ENCODE assay signal across 30 mouse cellular contexts in genomic region chr14:114002420-114002819, GRCm38 (mm10).
DNase-seq lines count a peak whose midpoint lies in the region; ATAC-seq lines count a peak whose summit lies in the region.
"Had no signal": no experiment of that assay in that cellular context is flagged by ENCODE, and none has a peak within 500 bp of the region (broad histone marks: within the 10 kb centered on the region; RNA-seq: fewer than 3 reads in every experiment).

No protein-coding gene starts in this region.

- H3K27ac ChIP-seq in hindbrain, embryonic 11.5 days (ENCODE audit: low read depth, low read length), result no peak overlapping the region
- H3K27ac ChIP-seq in intestine, embryonic 15.5 days, result no peak overlapping the region
- H3K27ac ChIP-seq: embryonic facial prominence, embryonic 12.5 days; heart, embryonic 13.5 days; hindbrain, embryonic 15.5 days; kidney, embryonic 15.5 days; limb, embryonic 12.5 days; liver, embryonic 15.5 days; lung, embryonic 15.5 days; neural tube, embryonic 13.5 days had no signal

- no peak overlapping the region for H3K4me3 ChIP-seq in hindbrain, embryonic 11.5 days (ENCODE audit: low read depth, low read length)
- no peak overlapping the region for H3K4me3 ChIP-seq in intestine, embryonic 15.5 days (replicated peaks)
- H3K4me3 ChIP-seq: embryonic facial prominence, embryonic 12.5 days; heart, embryonic 13.5 days; hindbrain, embryonic 15.5 days; kidney, embryonic 15.5 days; layer of hippocampus, adult 2 months; limb, embryonic 12.5 days; liver, embryonic 15.5 days; lung, embryonic 15.5 days; neural tube, embryonic 13.5 days had no signal

- 85% methylated on average over 1 of the region's 1 CpGs for WGBS in hindbrain, embryonic 11.5 days
- WGBS in intestine, embryonic 15.5 days, result 92% methylated on average over 1 of the region's 1 CpGs

- H3K4me1 ChIP-seq in hindbrain, embryonic 11.5 days (replicated peaks; ENCODE audit: control insufficient read depth, insufficient read depth, low read length), result no peaks in the 10 kb centered on the region
- H3K4me1 ChIP-seq in intestine, embryonic 15.5 days (replicated peaks), result no peaks in the 10 kb centered on the region
- H3K4me1 ChIP-seq: embryonic facial prominence, embryonic 12.5 days; heart, embryonic 13.5 days; hindbrain, embryonic 15.5 days; kidney, embryonic 15.5 days; limb, embryonic 12.5 days; liver, embryonic 15.5 days; lung, embryonic 15.5 days; neural tube, embryonic 13.5 days had no signal

- ATAC-seq in frontal cortex, adult (ENCODE audit: low TSS enrichment), result peak; percentile 98
- no peak for ATAC-seq in hindbrain, embryonic 11.5 days (ENCODE audit: low FRiP score)
- no peak for ATAC-seq in intestine, embryonic 15.5 days
- ATAC-seq: forebrain, embryonic 14.5 days; inflammation-experienced regulatory T-cells, adult 6 months; Patski had no signal

- intact Hi-C loops in left cerebral cortex, postnatal 4 days (cut with DNase I), result no loop called here

- DNase-seq in left cerebral cortex, adult 11 months (ENCODE audit: low spot score), result peak; percentile 22
- DNase-seq in left cerebral cortex, postnatal 4 days, result no peak
- peak; percentile 26 for DNase-seq in left cerebral cortex, adult 9 months (ENCODE audit: low spot score in 2 of 2)
- peak; percentile 10 for DNase-seq in right cerebral cortex, postnatal 25 days
- DNase-seq in hindbrain, embryonic 11.5 days (ENCODE audit: low spot score), result no peak
- DNase-seq in embryo, embryonic 10.5 days (ENCODE audit: low spot score), result no peak
- DNase-seq: adrenal gland, postnatal 10 days; cerebellum, adult 11 months; cerebellum, adult 9-10 months; cerebellum, postnatal 36 days; embryo, embryonic 11 days; heart, postnatal 10 days; kidney, adult 18-20 months; kidney, postnatal 36 days; thymus, postnatal 14 days had no signal

- no peaks in the 10 kb centered on the region for H3K27me3 ChIP-seq in hindbrain, embryonic 11.5 days (ENCODE audit: control insufficient read depth, insufficient read depth, low read length)
- H3K27me3 ChIP-seq in intestine, embryonic 15.5 days (replicated peaks), result no peaks in the 10 kb centered on the region
- H3K27me3 ChIP-seq: embryonic facial prominence, embryonic 12.5 days; heart, embryonic 13.5 days; hindbrain, embryonic 15.5 days; kidney, embryonic 15.5 days; limb, embryonic 12.5 days; liver, embryonic 15.5 days; lung, embryonic 15.5 days; neural tube, embryonic 13.5 days; Patski had no signal

- no peak overlapping the region for H3K4me2 ChIP-seq in hindbrain, embryonic 11.5 days (replicated peaks; ENCODE audit: low read depth, low read length)
- H3K4me2 ChIP-seq in intestine, embryonic 15.5 days (replicated peaks), result no peak overlapping the region
- H3K4me2 ChIP-seq: embryonic facial prominence, embryonic 12.5 days; heart, embryonic 13.5 days; hindbrain, embryonic 15.5 days; kidney, embryonic 15.5 days; limb, embryonic 12.5 days; liver, embryonic 15.5 days; lung, embryonic 15.5 days; midbrain, embryonic 11.5 days; neural tube, embryonic 13.5 days had no signal

- H3K36me3 ChIP-seq in hindbrain, embryonic 11.5 days (ENCODE audit: control insufficient read depth, insufficient read depth, low read length), result no peaks in the 10 kb centered on the region
- H3K36me3 ChIP-seq in intestine, embryonic 15.5 days, result no peaks in the 10 kb centered on the region
- H3K36me3 ChIP-seq: embryonic facial prominence, embryonic 12.5 days; heart, embryonic 13.5 days; hindbrain, embryonic 15.5 days; kidney, embryonic 15.5 days; limb, embryonic 12.5 days; liver, embryonic 15.5 days; lung, embryonic 15.5 days; neural tube, embryonic 13.5 days had no signal

- no peak overlapping the region for H3K9ac ChIP-seq in hindbrain, embryonic 11.5 days (ENCODE audit: low read depth, low read length)
- H3K9ac ChIP-seq in intestine, embryonic 15.5 days, result no peak overlapping the region
- H3K9ac ChIP-seq: embryonic facial prominence, embryonic 12.5 days; heart, embryonic 13.5 days; hindbrain, embryonic 15.5 days; kidney, embryonic 15.5 days; limb, embryonic 12.5 days; liver, embryonic 15.5 days; lung, embryonic 15.5 days; neural tube, embryonic 13.5 days had no signal

- H3K9me3 ChIP-seq in hindbrain, embryonic 11.5 days (ENCODE audit: control insufficient read depth, low read length), result no peaks in the 10 kb centered on the region
- no peaks in the 10 kb centered on the region for H3K9me3 ChIP-seq in intestine, embryonic 15.5 days
- H3K9me3 ChIP-seq: embryonic facial prominence, embryonic 12.5 days; heart, embryonic 13.5 days; hindbrain, embryonic 15.5 days; kidney, embryonic 15.5 days; limb, embryonic 12.5 days; liver, embryonic 15.5 days; lung, embryonic 15.5 days; neural tube, embryonic 13.5 days had no signal

Comparison
In these comparisons a context has a peak if more than half of its experiments do, and no peak if none do; other contexts are left out.
1. DNase-seq: peak in left cerebral cortex, adult 11 months (single experiment), left cerebral cortex, adult 9 months (2 of 2) and right cerebral cortex, postnatal 25 days (single experiment); none in left cerebral cortex, postnatal 4 days (single experiment), hindbrain, embryonic 11.5 days (single experiment) and embryo, embryonic 10.5 days (single experiment).